Mouse (Mus musculus) thymus, postnatal 14 days (tissue): ENCODE results near the gene Gnb1l.
"Not testable (repeated sequence)": the region's sequence is repeated elsewhere in the genome, so short reads cannot be mapped to it uniquely, and the experiment has no call there.

Source experiments
- DNase-seq: peaks from one replicate; pipeline ENCODE4 v3.0.0; 2021

Gnb1l gene

DNA sequence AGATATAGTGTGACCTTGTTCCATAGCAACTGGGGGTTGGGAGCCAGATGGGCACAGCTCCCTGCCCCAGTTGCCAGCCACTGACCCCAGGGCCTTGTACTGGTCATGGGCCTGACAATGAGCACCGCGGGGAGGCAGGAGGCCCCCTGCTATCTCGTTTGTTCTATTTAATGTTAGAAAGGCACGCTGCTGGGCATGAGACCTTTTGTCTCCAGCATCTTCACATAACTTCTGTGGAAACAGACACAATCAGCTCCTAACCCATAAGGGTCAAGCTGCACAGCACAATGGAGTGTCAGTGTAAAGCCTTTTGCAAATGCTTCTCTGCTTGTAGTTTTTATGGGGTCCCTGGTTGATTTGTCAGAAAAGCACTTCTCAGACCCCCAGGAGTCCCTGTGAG lies 14.1 kb upstream of the Gnb1l start:
- DNase-seq = no peak

DNA sequence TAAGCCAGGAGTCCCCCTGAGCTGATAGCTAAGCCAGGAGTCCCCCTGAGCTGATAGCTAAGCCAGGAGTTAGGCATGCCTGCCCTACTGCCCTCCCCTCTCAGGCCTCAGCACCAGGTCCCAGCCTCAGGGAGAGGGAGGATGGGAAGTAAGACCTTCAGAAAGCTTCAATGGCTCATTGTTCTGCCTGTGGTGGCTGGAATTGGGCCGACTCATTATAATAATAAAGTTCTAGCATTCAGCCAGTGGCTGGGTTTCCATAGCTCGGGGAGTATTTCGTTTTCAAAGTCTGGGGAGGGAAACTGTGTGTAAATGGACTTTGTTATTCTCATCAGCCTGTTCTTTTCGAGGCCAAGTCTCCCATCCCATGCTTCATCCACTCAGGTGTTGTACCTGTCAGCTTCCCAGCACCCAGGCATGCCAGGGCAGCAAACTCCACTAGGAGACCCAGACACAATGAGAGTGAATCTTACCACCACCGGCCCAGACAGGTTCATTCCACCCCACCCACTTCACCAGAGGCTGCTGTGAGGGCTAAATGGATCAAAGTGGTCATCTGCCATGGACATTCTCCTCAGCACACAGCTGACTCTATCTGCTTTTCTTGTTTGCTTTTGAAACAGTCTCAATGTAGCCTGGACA lies 13.6 kb upstream of the Gnb1l start:
- no peak for DNase-seq

DNA sequence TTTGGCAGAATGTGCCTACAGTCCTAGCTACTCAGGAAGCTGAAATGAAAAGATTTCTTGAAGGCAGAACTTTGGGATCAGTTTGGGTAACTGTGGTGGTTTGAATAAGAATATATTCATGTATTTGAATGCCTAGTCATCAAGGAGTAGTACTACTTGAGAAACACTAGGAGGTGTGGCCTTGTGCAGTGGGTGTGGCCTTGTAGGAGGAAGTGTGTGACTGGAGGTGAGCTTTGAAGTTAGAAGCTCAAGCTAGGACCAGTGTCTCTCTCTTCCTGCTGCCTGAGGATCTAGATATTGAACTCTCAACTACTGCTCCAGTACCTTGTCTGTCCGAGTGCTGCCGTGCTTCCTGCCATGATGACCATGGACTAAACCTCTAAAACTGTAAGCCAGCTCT lies 12.4 kb upstream of the Gnb1l start:
- DNase-seq = no peak

DNA sequence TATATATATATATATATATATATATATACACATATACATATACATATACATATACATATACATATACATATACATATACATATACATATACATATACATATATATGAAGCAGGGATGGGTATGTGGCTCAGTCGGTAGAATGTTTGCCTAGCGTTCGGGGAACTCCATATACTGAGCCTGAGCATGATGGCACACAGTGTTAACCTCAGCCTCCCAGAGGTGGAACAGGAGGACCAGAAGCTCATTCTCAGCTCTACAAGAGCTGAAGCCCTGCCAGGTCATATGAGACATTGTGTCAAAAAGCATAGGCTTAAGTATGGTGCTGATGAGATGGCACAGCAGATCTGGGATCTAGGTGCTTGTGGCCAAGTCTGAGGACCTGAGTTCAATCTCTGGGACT lies 8.2 kb upstream of the Gnb1l start:
- no peak for DNase-seq

- DNase-seq = no peak
These were observed 7.6 kb upstream of the Gnb1l start for GRCm38 (mm10) chr16:18490894-18491293.

GRCm38 (mm10) chr16:18497865-18498515 lies 523 bp upstream of the Gnb1l start:
- peak; percentile 74 for DNase-seq

GRCm38 (mm10) chr16:18498996-18499395 lies 483 bp downstream of the Gnb1l start:
- DNase-seq = no peak

DNA sequence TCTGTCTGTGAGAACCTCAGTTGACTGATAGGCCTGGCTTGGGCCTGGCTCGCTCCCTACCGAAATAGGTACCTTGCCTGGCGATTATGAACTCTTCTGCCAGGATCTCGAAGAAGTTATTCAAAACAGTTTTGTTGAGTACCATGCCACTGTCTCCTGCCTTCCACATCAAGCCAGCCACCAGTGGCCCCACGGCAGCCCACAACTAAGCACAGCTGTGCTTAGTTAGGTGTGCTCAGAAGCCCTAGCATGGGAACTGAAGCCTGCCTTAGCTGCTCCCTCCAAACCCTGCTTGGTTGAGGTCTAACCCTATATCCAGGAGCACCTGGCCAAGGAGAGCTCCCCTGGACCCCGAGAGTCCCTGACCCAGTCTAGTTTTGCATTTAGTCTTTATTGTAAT lies 3.0 kb downstream of the Gnb1l start:
- peak; percentile 68 for DNase-seq

GRCm38 (mm10) chr16:18503566-18504342 lies 5.2 kb downstream of the Gnb1l start:
- peak; percentile 71 for DNase-seq

DNA sequence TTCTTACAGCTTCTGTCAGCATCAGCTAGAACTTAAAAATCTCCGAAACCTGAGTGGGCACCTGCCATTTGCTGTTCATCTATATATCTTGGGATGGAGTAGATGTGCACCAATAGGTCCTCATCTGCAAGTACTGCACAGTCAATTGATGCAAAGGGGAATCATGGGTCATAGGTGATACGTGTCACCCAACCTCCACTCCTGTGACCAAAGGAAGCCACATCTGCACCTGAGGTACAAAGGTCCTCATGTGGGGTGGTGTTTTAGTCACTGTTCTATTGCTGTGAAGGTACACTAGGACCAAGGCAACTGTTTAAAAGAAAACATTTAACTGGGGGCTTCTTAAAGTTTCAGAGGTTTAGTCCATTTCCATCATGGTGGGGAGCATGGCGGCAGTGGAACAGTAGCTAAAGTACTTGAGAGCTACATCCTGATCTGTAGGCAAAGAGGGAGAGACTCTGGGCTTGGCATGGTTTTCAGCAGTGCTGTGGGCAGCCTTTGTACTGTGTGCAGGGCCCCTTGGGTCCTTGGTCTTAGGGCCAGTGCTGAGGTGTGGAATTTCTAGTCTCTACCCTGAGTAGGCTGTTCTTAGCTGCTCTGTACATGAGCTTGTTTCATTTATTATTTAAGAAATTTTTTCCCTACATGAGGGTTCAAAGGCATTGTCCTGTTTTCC lies 8.1 kb downstream of the Gnb1l start:
- no peak for DNase-seq

DNA sequence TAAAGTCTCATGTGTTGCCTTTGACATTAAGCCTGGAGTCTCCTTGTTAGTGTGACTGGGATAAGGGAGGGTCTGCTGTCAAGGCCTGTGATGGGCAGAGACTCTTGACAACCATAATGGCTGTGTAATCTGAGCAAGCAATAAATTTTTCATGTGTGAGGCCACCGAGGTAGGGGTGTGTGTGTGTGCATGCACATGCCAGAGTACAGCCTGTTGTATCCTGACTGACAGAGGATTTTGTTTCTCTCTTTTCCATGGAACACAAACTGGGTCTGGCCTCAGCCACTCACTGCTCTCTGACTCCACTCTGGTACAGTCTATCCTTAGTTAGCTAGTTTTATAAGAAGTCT lies 8.7 kb downstream of the Gnb1l start:
- no peak for DNase-seq

DNA sequence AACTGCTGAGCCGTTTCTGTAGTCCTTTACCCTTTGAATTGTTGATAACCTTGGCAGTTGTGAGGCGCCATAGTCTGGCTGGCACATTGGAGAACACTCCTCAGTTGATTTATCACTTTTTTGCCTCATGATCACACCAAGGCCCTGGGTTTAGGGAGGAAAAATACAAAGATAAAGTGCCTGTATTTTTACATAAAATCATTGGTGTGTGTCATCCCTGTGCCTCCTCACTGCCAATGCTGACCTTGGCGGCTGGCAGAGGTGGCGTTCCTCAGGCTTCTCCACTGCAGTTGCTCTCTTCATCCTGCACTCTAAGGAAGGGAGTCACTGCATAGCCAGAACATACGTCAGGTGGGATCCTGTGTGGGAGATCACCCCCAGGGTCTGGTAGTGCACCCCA lies 13.2 kb downstream of the Gnb1l start:
- no peak for DNase-seq

DNA sequence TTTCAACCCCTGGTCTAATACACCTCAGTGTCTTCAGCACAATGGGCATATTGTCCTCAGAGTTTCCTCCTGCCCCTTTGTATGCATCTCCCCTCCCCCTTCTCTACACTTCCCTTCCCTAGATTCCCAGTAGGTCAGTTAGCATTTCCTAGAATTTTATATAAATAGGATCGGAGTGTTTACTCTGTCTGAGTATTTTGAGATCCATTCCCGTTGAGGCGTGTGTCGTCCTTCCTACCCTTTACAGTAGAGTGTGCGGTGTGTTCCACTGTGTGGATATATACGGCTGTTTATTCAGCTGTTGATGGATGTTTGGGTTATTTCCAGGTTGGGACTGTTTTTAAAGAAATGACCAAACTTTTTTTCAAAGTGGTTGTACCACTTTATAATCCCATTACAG lies 15.0 kb downstream of the Gnb1l start:
- no peak for DNase-seq

DNA sequence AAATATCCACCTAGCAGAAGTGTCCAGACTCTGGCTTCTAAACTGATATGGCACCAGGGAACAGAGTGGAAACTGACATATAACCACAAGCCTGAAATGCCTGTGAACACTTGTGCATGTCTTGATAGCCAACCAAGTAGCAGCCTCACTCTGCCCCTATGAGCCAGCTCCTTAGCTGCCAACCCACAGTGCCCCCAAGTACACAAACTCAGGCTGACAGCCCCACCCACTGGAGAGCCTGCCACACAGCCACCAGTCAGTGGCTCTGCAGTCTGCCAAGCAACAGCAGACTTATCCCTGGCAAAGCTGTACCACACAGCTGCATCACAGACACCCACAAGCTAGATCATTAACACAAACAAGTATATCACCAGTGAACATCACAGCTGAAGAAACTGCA lies 19.6 kb downstream of the Gnb1l start:
- peak; percentile 85 for DNase-seq

- no peak for DNase-seq
These were observed 25.2 kb downstream of the Gnb1l start for GRCm38 (mm10) chr16:18523563-18524245.

DNA sequence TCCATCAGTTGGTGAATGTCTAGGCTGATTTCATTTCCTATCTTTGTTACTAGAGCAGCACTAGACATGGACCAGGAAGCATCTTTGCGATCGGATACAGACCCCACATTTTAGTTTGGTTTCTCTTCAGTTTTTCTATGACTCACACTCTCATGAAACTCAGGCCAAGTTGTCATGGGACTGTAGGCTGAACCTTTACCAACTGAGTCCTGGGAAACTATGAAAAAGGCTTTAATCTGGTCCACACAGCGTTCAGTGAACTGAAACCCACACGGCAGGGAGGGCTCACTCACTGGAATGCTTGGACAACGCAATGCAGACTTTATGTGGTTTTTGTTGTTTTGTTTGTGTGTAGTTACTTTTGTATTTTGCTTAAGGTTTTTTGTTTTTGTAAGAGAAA lies 30.1 kb downstream of the Gnb1l start:
- no peak for DNase-seq

DNA sequence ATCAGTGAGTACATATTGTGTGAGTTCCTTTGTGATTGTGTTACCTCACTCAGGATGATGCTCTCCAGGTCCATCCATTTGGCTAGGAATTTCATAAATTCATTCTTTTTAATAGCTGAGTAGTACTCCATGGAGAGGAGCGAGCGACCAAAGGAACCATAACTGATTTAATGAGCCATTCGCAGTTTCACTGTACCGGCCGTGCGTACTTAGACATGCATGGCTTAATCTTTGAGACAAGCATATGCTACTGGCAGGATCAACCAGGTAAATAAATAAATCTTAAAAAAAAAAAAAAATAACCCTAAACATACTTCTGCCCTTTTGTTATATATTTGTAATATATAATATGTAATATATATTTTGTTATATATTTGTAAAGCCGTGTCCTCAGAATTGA lies 34.5 kb downstream of the Gnb1l start:
- not testable (repeated sequence) for DNase-seq

GRCm38 (mm10) chr16:18537407-18537990 lies 39.0 kb downstream of the Gnb1l start:
- DNase-seq = no peak

DNA sequence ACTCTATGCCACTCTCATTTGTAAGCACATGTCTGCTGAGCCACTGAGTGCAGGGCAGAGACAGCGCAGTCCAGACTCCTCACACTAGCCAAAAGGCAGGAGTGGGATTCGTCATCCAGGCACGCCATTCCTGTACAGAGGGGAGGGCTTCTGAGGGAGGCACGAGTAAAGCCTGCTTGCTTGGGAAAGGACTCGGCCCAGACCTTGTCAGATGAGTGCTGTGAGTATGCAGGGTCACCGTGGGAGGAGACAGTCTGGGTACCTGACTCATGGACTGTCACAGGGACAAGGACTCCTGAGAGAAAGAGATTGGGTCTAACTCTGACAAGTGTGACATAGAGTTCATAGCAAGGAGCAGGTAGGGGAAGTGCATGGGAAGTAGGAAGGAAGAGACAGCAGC lies 40.8 kb downstream of the Gnb1l start:
- DNase-seq = no peak

DNA sequence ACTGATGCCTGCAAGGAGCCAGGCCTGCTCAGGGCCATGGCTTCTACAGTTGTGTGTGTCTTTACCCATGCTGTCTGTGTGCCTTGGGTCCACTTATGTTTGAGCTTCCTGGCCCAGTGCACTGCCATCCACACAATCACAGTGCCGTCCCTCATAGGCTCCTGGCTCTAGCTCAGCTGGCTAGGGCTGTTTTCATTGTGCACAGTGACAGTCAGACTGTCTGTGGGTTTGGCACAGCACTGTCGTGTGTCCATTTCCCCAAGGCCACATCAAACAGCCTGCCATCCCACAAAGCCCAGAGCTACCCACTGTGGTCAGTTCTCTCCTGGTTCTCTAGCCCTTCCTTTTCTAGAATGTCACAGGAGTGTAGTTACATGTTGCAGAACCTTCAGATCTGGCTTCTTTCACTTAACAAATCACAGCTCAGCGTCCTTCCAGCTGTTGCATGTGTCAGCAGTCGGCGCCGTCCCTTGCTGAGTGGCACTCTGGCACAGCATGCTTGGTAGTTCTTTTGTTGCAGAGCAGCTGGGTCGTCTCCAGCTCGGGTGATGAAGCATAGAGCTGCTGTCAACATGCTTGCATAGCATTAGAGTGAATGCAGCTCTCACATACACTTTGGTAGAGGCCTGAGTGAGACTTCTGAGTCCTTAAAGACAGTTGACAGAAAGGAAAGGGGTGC lies 44.8 kb downstream of the Gnb1l start:
- DNase-seq = no peak

- DNase-seq = no peak
These were observed 49.4 kb downstream of the Gnb1l start for GRCm38 (mm10) chr16:18547891-18548290.

- no peak for DNase-seq
These were observed 53.1 kb downstream of the Gnb1l start for GRCm38 (mm10) chr16:18551604-18552003.
